Mouse (Mus musculus): ENCODE data around the gene Psmg3. TPM values are rescaled to one million over a fixed set of nuclear protein-coding genes. Genes with fewer than 3 reads are reported as not detected.

Psmg3 gene
- polyA plus RNA-seq (2014; fragmentation: Nextera tagmentation; extraction: Ambion mirVana) = 71.9 and 79.8 TPM in 2 replicates

DNA sequence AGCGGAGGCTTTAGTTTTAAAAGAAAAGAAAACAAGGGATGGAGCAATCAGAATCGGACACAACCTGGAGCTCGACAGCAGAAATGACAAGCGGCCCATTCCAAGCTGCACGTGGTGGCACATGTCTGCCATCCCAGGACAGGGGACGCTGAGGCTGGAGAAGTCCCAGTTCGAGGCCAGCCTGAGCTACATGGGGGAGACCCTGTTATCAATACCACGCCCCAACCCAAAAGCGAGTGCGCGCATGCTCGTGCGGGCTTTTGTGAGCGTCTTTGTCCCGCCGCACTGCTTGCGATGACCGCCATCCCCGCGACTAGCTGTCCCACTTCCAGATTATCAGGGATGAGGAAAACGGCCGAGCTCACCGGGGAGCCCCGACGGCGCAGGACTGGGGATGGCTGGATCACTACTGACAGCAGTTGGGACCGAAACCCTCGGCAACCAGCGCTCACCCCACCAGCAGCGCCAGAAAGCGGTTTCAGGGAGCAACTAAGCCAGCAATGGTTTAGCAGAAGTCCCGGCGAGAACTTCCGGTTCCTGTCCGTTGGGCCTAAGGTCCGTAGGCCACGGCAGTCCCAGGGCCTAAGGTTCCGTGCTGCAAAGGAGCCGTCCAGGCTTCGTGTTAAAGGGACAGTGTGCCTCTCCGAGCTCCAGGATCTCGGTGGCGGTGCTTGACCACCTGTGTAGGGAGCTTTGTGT is at the start of gene Psmg3, which contains the start of gene Gm26938:
Psmg3 (minus strand) TSS at position 529 of the 699 bp plus-strand sequence.
Gm26938 (minus strand) TSS at position 51 of the 699 bp plus-strand sequence.
- H3K9ac ChIP-seq (ENCODE audit: low read length) = peak within 1 kb of the TSS; percentile 86
- H3K9me3 ChIP-seq (ENCODE audit: control insufficient read depth, low read length) = no peaks in the 10 kb centered on the region
- peak within 1 kb of the TSS; percentile 90 for H3K4me3 ChIP-seq (ENCODE audit: low read depth, low read length)
- peaks cover 5% of the 10 kb centered on the region for H3K36me3 ChIP-seq (ENCODE audit: control insufficient read depth, insufficient read depth, low read length)
- DNase-seq (ENCODE audit: low spot score) = peak; percentile 92
- H3K27me3 ChIP-seq (ENCODE audit: control insufficient read depth, insufficient read depth, low read length) = no peaks in the 10 kb centered on the region
- under 1% methylated on average over 43 of the region's 43 CpGs for WGBS
- H3K4me2 ChIP-seq (ENCODE audit: low read depth) = peak within 1 kb of the TSS; percentile 95
- ATAC-seq (ENCODE audit: insufficient read depth, low FRiP score, low TSS enrichment) = peak; percentile 86
- H3K27ac ChIP-seq (ENCODE audit: low read depth, low read length) = 0 out of 2 replicates have a peak within 1 kb of the TSS, but pooled peaks have one; percentile 24
- H3K4me1 ChIP-seq (ENCODE audit: control insufficient read depth, insufficient read depth, low read length) = peaks cover 9% of the 10 kb centered on the region

DNA sequence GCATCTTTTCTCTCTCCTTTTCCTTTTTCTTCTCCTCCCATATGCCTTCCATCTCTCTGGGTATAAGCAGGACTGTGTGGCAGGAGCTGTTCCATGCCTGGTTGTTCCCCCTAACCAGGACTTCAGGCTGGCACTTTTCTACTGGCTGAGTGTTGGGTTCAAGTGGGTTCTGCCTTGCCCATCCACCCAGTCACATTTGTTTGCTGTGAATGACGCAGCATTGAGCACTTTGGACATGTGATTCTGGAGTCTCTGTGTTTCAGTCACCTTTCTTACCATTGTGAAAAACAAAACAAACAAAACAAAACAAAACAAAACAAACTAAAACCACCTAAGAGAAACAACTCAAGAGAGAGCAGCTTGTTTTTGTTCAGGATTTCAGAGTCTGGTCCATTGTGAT is 44.8 kb upstream of the Psmg3 start:
- Histone ChIP-seq H3K36me3 (ENCODE audit: control insufficient read depth, insufficient read depth, low read length) (no peaks in the 10 kb centered on the region), H3K9ac (ENCODE audit: low read length) (no peak overlapping the region), H3K4me3 (ENCODE audit: low read depth, low read length) (no peak overlapping the region), H3K27ac (ENCODE audit: low read depth, low read length) (no peak overlapping the region), H3K27me3 (ENCODE audit: control insufficient read depth, insufficient read depth, low read length) (no peaks in the 10 kb centered on the region), H3K9me3 (ENCODE audit: control insufficient read depth, low read length) (no peaks in the 10 kb centered on the region), H3K4me2 (ENCODE audit: low read depth) (no peak overlapping the region), H3K4me1 (ENCODE audit: control insufficient read depth, insufficient read depth, low read length) (no peaks in the 10 kb centered on the region)
- WGBS = 97% methylated on average over 1 of the region's 1 CpGs
- DNase-seq (ENCODE audit: low spot score) (no peak), ATAC-seq (ENCODE audit: insufficient read depth, low FRiP score, low TSS enrichment) (no peak)

DNA sequence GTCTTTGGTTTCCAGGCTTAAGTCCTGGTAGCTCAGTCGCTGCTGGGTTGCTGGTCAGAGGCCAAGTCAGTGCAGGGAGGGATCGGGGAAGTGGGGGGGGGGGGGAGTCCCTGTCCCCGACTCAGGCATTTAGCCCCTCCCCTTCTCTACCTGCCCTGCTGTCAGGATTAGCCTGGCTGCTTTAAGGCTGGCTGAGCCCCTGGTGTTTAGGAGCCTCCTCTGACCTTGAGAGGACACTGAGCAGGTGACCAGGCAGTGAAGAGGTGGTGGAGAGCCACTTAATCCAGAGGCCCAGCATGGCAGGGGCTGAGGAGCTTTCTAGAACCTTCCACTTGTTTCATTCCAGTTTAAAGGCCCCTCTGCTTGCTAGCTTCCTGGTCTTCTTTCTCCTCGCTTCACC is 44.2 kb upstream of the Psmg3 start:
- no peak for DNase-seq (ENCODE audit: low spot score)
- no peaks in the 10 kb centered on the region for H3K9me3 ChIP-seq (ENCODE audit: control insufficient read depth, low read length)
- H3K36me3 ChIP-seq (ENCODE audit: control insufficient read depth, insufficient read depth, low read length) = no peaks in the 10 kb centered on the region
- no peak overlapping the region for H3K9ac ChIP-seq (ENCODE audit: low read length)
- H3K4me3 ChIP-seq (ENCODE audit: low read depth, low read length) = no peak overlapping the region
- ATAC-seq (ENCODE audit: insufficient read depth, low FRiP score, low TSS enrichment) = no peak
- 16% methylated on average over 4 of the region's 4 CpGs for WGBS
- no peaks in the 10 kb centered on the region for H3K4me1 ChIP-seq (ENCODE audit: control insufficient read depth, insufficient read depth, low read length)
- no peaks in the 10 kb centered on the region for H3K27me3 ChIP-seq (ENCODE audit: control insufficient read depth, insufficient read depth, low read length)
- no peak overlapping the region for H3K4me2 ChIP-seq (ENCODE audit: low read depth)
- H3K27ac ChIP-seq (ENCODE audit: low read depth, low read length) = no peak overlapping the region

DNA sequence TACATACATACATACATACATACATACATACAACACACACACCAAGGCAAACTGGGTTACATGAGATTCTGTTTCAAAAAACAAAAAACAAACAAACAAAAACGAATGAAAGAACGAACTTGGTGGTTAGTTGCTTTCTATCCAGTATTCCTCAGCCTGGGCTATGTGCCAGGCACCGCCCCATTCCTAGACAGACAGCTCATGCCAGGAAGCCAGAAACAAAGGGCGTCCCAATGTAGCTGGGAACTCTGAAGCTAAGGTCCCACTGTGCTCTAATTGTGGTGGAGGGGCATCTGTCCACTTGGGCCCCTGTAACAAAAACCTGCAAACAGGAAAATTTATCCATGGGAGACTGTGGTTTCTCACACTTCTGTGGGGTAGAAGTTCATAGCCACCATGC is 36.1 kb upstream of the Psmg3 start:
- no peaks in the 10 kb centered on the region for H3K9me3 ChIP-seq (ENCODE audit: control insufficient read depth, low read length)
- ATAC-seq (ENCODE audit: insufficient read depth, low FRiP score, low TSS enrichment) = no peak
- no peak overlapping the region for H3K4me2 ChIP-seq (ENCODE audit: low read depth)
- no peak overlapping the region for H3K27ac ChIP-seq (ENCODE audit: low read depth, low read length)
- WGBS = 80% methylated on average over 4 of the region's 4 CpGs
- no peaks in the 10 kb centered on the region for H3K4me1 ChIP-seq (ENCODE audit: control insufficient read depth, insufficient read depth, low read length)
- H3K4me3 ChIP-seq (ENCODE audit: low read depth, low read length) = no peak overlapping the region
- H3K27me3 ChIP-seq (ENCODE audit: control insufficient read depth, insufficient read depth, low read length) = no peaks in the 10 kb centered on the region
- no peaks in the 10 kb centered on the region for H3K36me3 ChIP-seq (ENCODE audit: control insufficient read depth, insufficient read depth, low read length)
- DNase-seq (ENCODE audit: low spot score) = no peak
- H3K9ac ChIP-seq (ENCODE audit: low read length) = no peak overlapping the region

DNA sequence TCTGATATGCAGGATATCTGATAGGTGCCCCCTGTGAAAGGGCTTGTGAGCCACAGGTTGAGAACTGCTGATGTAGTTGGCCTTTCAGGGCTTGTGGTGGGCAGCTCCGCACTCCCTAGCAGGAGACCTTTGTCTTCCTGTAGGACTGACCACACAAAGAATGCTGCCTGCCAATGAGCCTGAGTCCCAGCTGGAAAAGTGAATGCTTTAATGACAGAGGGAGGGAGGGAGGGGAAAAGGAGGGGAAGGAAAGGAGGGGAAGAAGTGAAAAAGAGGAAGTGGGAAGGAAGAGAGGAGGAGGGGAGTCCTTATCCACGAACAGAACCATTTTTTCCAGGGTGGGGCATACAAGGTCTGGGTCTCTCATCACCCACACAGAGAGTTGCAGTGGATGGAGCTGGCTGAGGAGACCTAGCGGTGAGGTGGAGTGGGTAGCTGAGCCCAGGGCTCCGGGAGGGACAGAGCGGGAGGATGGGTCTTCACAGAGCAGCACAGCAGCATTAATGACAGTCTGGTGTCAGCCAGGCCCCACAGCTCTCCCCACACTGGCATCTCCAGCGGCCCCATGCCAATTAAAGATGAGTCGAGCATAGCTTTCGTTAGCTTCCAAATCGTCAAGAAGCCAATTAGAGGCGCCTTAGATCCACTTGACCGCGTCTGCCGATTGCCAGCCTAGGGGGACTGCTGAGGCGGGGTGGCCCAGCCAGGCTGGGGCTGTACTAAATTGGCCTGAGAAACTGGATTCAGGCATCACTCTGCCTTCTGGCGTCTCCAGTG is 33.8 kb upstream of the Psmg3 start:
- no peaks in the 10 kb centered on the region for H3K27me3 ChIP-seq (ENCODE audit: control insufficient read depth, insufficient read depth, low read length)
- H3K27ac ChIP-seq (ENCODE audit: low read depth, low read length) = no peak overlapping the region
- H3K4me2 ChIP-seq (ENCODE audit: low read depth) = no peak overlapping the region
- H3K4me3 ChIP-seq (ENCODE audit: low read depth, low read length) = no peak overlapping the region
- no peaks in the 10 kb centered on the region for H3K4me1 ChIP-seq (ENCODE audit: control insufficient read depth, insufficient read depth, low read length)
- H3K36me3 ChIP-seq (ENCODE audit: control insufficient read depth, insufficient read depth, low read length) = no peaks in the 10 kb centered on the region
- H3K9ac ChIP-seq (ENCODE audit: low read length) = no peak overlapping the region
- DNase-seq (ENCODE audit: low spot score) (no peak), ATAC-seq (ENCODE audit: insufficient read depth, low FRiP score, low TSS enrichment) (no peak)
- 39% methylated on average over 15 of the region's 15 CpGs for WGBS
- no peaks in the 10 kb centered on the region for H3K9me3 ChIP-seq (ENCODE audit: control insufficient read depth, low read length)

DNA sequence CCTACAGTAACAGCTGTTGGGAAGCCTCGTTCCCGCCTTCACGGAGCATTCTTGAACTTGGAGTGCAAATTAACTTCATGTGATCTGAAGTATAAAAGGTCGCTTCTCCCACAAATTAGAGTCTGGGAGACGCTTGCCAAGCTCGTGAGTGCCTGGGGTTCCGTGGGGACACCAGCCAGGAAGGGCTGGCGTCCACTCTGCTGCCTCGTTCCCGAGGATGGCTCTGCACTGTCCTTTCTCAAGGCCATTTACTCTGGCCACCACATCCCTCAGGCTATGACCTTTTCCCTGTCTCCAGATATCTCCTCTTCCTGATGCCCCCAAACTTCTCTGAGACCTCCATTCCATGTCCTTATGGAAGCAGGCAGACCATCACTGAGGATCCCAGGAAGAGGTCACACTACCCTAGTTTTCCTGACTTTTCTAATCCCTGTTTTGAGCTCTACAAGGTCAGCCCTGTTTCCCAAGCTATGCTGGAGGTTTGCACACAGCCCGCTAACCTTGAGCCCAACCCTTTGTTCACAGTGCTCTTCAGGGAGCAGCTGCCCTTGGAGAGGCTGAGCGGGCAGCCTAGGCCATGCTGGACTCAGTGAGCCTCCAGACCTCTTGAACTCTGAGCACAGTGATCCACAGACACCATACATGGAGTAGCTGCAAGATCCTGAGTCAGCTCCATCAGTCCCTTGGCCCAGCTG is 23.1 kb upstream of the Psmg3 start:
- Histone ChIP-seq H3K9me3 (ENCODE audit: control insufficient read depth, low read length) (no peaks in the 10 kb centered on the region), H3K9ac (ENCODE audit: low read length) (no peak overlapping the region), H3K27ac (ENCODE audit: low read depth, low read length) (no peak overlapping the region), H3K27me3 (ENCODE audit: control insufficient read depth, insufficient read depth, low read length) (no peaks in the 10 kb centered on the region), H3K36me3 (ENCODE audit: control insufficient read depth, insufficient read depth, low read length) (no peaks in the 10 kb centered on the region), H3K4me3 (ENCODE audit: low read depth, low read length) (no peak overlapping the region), H3K4me1 (ENCODE audit: control insufficient read depth, insufficient read depth, low read length) (no peaks in the 10 kb centered on the region), H3K4me2 (ENCODE audit: low read depth) (no peak overlapping the region)
- 88% methylated on average over 12 of the region's 12 CpGs for WGBS
- ATAC-seq (ENCODE audit: insufficient read depth, low FRiP score, low TSS enrichment) (no peak), DNase-seq (ENCODE audit: low spot score) (no peak)

DNA sequence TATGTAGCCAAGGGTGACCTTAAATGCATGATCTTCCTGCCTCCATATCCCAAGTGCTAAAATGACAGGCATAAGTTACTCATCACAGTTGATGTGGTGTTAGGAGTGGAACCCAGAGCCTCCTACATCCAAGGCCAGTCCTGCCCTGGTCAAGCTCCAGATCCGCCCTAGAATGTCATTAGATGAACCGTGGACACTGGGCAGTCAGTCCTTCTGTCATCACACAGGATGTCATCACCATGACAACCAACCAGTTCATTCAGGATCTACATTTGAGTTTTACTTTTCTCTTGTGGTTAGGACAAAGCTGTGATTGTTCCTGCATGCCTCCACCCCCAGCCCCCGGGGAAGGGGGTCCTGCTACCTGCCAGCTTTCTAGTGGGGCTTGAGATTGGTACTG is 12.5 kb upstream of the Psmg3 start:
- no peak overlapping the region for H3K4me2 ChIP-seq (ENCODE audit: low read depth)
- no peak overlapping the region for H3K4me3 ChIP-seq (ENCODE audit: low read depth, low read length)
- no peak for DNase-seq (ENCODE audit: low spot score)
- H3K27ac ChIP-seq (ENCODE audit: low read depth, low read length) = no peak overlapping the region
- H3K9me3 ChIP-seq (ENCODE audit: control insufficient read depth, low read length) = no peaks in the 10 kb centered on the region
- H3K4me1 ChIP-seq (ENCODE audit: control insufficient read depth, insufficient read depth, low read length) = no peaks in the 10 kb centered on the region
- H3K27me3 ChIP-seq (ENCODE audit: control insufficient read depth, insufficient read depth, low read length) = no peaks in the 10 kb centered on the region
- no peaks in the 10 kb centered on the region for H3K36me3 ChIP-seq (ENCODE audit: control insufficient read depth, insufficient read depth, low read length)
- 0 out of 2 replicates have a peak, but pooled peaks have one; percentile 13 for ATAC-seq (ENCODE audit: insufficient read depth, low FRiP score, low TSS enrichment)
- WGBS = 31% methylated on average over 3 of the region's 3 CpGs
- H3K9ac ChIP-seq (ENCODE audit: low read length) = no peak overlapping the region

DNA sequence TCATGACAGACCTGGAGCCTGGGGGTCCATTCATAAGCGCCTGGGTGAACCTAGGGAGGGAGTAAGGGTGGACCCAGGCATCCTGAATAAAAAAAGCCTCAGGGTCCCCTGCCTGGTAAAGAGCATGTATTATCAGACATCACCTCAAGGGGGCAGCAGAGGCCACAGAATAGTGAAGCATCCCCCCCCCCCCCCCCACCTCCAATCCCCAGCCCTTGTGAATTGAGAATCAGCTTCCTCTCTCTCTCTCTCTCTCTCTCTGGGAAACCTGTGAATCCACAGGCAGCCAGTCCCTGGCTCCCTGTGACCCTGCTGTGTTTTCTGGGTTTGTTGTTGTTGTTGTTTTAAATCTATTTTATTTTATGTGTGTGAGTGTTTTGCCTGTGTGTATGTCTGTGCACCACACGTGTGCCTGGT is 11.8 kb upstream of the Psmg3 start:
- ATAC-seq (ENCODE audit: insufficient read depth, low FRiP score, low TSS enrichment) (no peak), DNase-seq (ENCODE audit: low spot score) (peak; percentile 70)
- H3K27me3 ChIP-seq (ENCODE audit: control insufficient read depth, insufficient read depth, low read length) = no peaks in the 10 kb centered on the region
- 23% methylated on average over 2 of the region's 2 CpGs for WGBS
- no peak overlapping the region for H3K9ac ChIP-seq (ENCODE audit: low read length)
- H3K4me3 ChIP-seq (ENCODE audit: low read depth, low read length) = no peak overlapping the region
- H3K36me3 ChIP-seq (ENCODE audit: control insufficient read depth, insufficient read depth, low read length) = no peaks in the 10 kb centered on the region
- no peaks in the 10 kb centered on the region for H3K9me3 ChIP-seq (ENCODE audit: control insufficient read depth, low read length)
- no peak overlapping the region for H3K27ac ChIP-seq (ENCODE audit: low read depth, low read length)
- no peak overlapping the region for H3K4me2 ChIP-seq (ENCODE audit: low read depth)
- no peaks in the 10 kb centered on the region for H3K4me1 ChIP-seq (ENCODE audit: control insufficient read depth, insufficient read depth, low read length)
